Mouse (Mus musculus): ENCODE measurements around the gene Celf5.

GRCm38 (mm10) chr10:81426081-81426671 lies 56.3 kb downstream of the Celf5 start:
- no peak for TF ChIP-seq POLR2A (IDR thresholded peaks at IDR 0.05; ENCODE audit: borderline replicate concordance, insufficient read depth, low read length)
- no peak for TF ChIP-seq CTCF (IDR thresholded peaks at IDR 0.05; ENCODE audit: borderline replicate concordance, insufficient read depth, low read depth, low read length)

Measured in cerebellum, adult 2 months (tissue).